Mouse (Mus musculus): Measurements from ENCODE around the gene Otud5. TPM values are rescaled to one million over a fixed set of nuclear protein-coding genes. Genes with fewer than 3 reads are reported as not detected.

Otud5 gene
- polyA plus RNA-seq, 1 experiment, result 222 TPM

DNA sequence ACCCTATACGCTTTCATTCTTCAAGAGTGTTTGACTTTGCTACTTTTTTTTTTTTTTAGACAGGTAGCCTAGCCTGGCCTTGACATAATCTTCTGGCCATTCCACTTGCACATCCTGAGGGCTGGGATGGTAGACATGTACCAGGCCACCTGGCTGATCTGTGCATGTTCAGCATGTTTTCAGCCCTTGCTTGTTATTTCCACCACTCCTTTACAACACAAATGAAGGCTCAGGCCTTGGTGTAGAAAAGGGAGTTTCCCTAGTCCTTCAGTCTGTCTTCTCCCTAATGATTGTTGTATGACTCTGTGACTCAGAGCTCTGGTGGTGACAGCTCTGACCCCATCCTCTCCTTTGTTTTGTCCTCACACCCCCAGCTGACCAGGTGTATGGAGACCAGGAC, 26.0 kb downstream of the Otud5 start:
- H3K4me3 ChIP-seq (replicated peaks; ENCODE audit: control insufficient read depth, low read depth, low read length), result no peak overlapping the region
- no peak for TF ChIP-seq CTCF (IDR thresholded peaks at IDR 0.05; ENCODE audit: control insufficient read depth, insufficient read depth, low read length)
- TF ChIP-seq POLR2A (IDR thresholded peaks at IDR 0.05; ENCODE audit: borderline replicate concordance, control insufficient read depth, low read depth, low read length), result no peak
- H3K27ac ChIP-seq (ENCODE audit: control insufficient read depth, insufficient read depth, low read depth, low read length, poor library complexity), result no peak overlapping the region
- H3K4me1 ChIP-seq (ENCODE audit: control insufficient read depth, insufficient read depth, low read length), result peaks cover 1% of the 10 kb centered on the region; the same call in 1 of the 2 replicates
- 86% methylated on average over 1 of the region's 1 CpGs for WGBS

DNA sequence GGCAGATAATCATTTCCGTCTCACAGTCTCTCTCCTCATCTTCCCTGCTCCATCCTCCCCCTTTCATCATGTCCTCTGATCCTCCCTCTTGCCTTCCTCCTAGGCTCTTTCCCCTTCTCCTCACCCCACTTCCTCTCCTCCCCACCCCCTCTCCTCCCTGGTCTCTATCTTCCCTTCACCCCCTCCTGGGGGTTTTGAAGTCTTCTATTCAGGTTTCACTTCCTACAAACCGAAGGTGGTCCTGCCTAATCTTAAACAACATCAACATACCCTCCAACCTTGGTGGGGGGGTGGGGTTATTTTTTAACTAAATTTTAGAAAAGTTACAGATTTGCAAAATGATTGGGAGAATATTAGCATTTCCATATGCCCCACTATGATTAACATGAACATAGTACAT, 27.3 kb downstream of the Otud5 start:
- Histone ChIP-seq H3K4me1 (ENCODE audit: control insufficient read depth, insufficient read depth, low read length) (peaks cover 1% of the 10 kb centered on the region; the same call in 1 of the 2 replicates), H3K27ac (ENCODE audit: control insufficient read depth, insufficient read depth, low read depth, low read length, poor library complexity) (no peak overlapping the region), H3K4me3 (replicated peaks; ENCODE audit: control insufficient read depth, low read depth, low read length) (no peak overlapping the region)
- TF ChIP-seq POLR2A (IDR thresholded peaks at IDR 0.05; ENCODE audit: borderline replicate concordance, control insufficient read depth, low read depth, low read length) (no peak), CTCF (IDR thresholded peaks at IDR 0.05; ENCODE audit: control insufficient read depth, insufficient read depth, low read length) (no peak)
- WGBS, result 34% methylated on average over 2 of the region's 2 CpGs

DNA sequence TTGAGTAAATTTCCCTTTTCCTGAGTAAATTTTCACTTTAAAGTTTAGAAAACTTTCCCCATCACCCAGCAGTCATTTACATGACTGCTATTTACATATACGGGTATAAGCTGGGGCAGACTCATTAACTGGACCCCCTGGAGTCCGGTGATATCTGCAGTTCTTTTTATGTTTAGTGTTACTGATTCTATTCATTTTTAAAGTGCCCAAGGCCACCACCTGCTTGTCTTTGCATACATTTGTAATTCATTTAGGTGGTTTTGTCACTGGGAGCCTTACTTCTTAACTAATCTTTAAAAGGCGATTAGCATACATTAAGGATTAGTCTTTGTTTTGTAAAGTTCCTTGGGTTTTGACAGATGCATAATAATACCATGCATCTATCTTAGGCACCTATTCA, 28.7 kb downstream of the Otud5 start:
- 88% methylated on average over 3 of the region's 3 CpGs for whole genome bisulfite sequencing

DNA sequence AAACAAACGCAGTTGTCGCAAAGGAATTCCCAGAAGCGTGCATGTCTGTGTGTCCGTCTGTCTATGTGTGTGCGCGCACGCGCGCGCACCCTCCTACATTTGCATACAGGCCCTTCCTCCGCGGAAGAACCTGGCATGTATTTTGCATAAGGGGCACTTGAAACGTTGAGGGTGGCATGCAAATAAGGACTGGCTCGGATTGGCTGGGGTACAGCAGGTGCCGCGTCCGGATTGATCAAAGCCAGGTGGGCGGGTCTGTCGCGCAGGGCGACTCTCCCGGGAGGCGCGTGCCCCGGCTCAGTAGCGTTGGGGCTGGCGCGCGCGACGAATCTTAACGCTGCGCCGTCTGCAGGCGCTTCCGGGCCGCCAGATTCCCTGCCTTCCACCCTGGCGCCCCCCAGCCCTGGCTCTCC, 36.8 kb downstream of the Otud5 start, which contains the start of gene Pim2:
Gene Pim2, plus strand, starts transcription at position 256 of the 413 bp plus-strand sequence.
- TF ChIP-seq CTCF (IDR thresholded peaks at IDR 0.05; ENCODE audit: control insufficient read depth, insufficient read depth, low read length), result no peak
- peak; percentile 64; the same call in 1 of the 2 replicates for TF ChIP-seq POLR2A (IDR thresholded peaks at IDR 0.05; ENCODE audit: borderline replicate concordance, control insufficient read depth, low read depth, low read length)
- 19% methylated on average over 26 of the region's 38 CpGs for WGBS

More for the DNA sequence above, 28.7 kb downstream of the Otud5 start:
- Histone ChIP-seq H3K4me3 (replicated peaks; ENCODE audit: control insufficient read depth, low read depth, low read length) (no peak overlapping the region), H3K27ac (ENCODE audit: control insufficient read depth, insufficient read depth, low read depth, low read length, poor library complexity) (no peak overlapping the region), H3K4me1 (ENCODE audit: control insufficient read depth, insufficient read depth, low read length) (peaks cover 1% of the 10 kb centered on the region; the same call in 1 of the 2 replicates)
- no peak for TF ChIP-seq POLR2A (IDR thresholded peaks at IDR 0.05; ENCODE audit: borderline replicate concordance, control insufficient read depth, low read depth, low read length)
- no peak for TF ChIP-seq CTCF (IDR thresholded peaks at IDR 0.05; ENCODE audit: control insufficient read depth, insufficient read depth, low read length)

DNA sequence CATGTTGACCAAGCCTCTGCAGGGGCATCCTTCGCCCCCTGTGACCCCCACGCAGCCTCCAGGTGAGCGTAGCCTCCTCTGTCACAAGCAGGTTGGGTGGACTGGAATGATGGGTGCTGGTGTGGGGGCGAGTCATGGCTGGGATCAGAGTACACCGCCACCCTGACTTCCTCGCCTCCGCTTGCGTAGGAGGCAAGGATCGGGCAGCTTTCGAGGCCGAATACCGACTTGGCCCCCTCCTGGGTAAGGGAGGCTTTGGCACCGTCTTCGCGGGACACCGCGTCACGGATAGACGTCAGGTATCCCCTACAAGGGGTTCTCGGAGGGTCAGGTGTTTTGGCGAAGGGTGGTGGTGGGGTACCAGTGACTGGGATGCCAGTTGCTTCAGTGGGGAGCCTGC, 37.3 kb downstream of the Otud5 start:
- no peak for TF ChIP-seq CTCF (IDR thresholded peaks at IDR 0.05; ENCODE audit: control insufficient read depth, insufficient read depth, low read length)
- TF ChIP-seq POLR2A (IDR thresholded peaks at IDR 0.05; ENCODE audit: borderline replicate concordance, control insufficient read depth, low read depth, low read length), result no peak
- peak overlapping the region; percentile 87 for H3K4me3 ChIP-seq (replicated peaks; ENCODE audit: control insufficient read depth, low read depth, low read length)
- 13% methylated on average over 21 of the region's 21 CpGs for WGBS
- peak overlapping the region; percentile 51 for H3K27ac ChIP-seq (ENCODE audit: control insufficient read depth, insufficient read depth, low read depth, low read length, poor library complexity)
- H3K4me1 ChIP-seq (ENCODE audit: control insufficient read depth, insufficient read depth, low read length), result no peaks in the 10 kb centered on the region

More for the DNA sequence above, 36.8 kb downstream of the Otud5 start, which contains the start of gene Pim2:
- Histone ChIP-seq H3K4me1 (ENCODE audit: control insufficient read depth, insufficient read depth, low read length) (no peaks in the 10 kb centered on the region), H3K27ac (ENCODE audit: control insufficient read depth, insufficient read depth, low read depth, low read length, poor library complexity) (peak within 1 kb of the TSS; percentile 51), H3K4me3 (replicated peaks; ENCODE audit: control insufficient read depth, low read depth, low read length) (peak within 1 kb of the TSS; percentile 87)

DNA sequence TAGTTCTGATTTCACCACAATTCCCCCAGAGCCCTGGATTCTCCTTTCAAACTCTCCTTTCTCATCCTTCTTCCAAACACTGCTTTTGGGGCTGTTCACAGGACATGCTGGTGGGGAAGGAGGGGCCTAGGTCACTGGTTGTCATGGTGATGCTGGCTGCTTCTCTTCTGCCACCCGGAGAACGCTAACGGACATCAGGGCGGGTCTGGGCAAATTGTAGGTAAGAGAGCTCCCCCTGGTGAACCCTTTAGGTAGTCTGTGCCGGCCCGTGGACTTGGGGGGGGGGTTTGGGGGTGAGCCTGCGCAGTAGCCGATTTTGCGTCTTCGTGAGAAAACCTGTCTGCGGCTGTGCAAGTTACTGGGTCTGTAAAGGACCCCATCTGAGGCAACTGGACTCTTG, 38.7 kb downstream of the Otud5 start:
- 17% methylated on average over 11 of the region's 11 CpGs for WGBS
- H3K4me3 ChIP-seq (replicated peaks; ENCODE audit: control insufficient read depth, low read depth, low read length), result peak overlapping the region; percentile 11

DNA sequence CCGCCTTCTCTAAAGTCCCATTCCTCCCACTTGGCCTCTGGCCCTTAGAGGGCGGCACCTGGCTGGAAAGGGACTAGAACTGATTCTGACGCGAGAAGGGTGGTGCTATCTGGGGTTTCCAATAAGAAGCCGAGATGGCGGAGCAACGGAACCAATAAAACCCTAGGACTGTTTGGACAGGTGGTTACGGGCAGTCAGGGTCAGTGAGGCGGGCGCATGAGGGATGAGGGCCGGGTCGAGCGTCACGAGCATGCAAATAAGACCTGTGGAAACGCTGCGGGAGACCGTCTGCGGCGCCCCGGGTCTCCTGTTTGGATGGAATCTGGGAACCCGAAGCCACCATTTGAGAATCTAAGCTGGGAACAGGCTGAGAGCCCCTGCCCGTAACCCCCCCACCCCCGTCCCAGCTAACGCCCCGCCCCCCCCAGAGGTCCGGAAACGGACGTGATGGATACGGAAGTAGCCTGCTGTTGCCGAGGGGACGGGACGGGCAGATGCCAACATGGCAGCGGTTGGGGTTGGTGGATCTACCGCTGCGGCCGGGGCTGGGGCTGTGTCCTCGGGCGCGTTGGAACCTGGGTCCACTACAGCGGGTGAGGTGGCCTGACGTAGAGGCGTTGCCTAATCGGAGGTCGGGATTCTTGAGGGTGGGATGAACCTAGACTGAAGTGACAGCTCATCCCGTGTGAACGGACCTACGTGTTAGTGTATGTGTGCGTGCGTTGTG, 42.8 kb downstream of the Otud5 start, which contains the start of gene Slc35a2:
Gene Slc35a2, plus strand, starts transcription at position 188 of the 727 bp plus-strand sequence.
- Histone ChIP-seq H3K27ac (ENCODE audit: control insufficient read depth, insufficient read depth, low read depth, low read length, poor library complexity) (peak within 1 kb of the TSS; percentile 78), H3K4me3 (replicated peaks; ENCODE audit: control insufficient read depth, low read depth, low read length) (peak within 1 kb of the TSS; percentile 100), H3K4me1 (ENCODE audit: control insufficient read depth, insufficient read depth, low read length) (no peaks in the 10 kb centered on the region)
- 9% methylated on average over 49 of the region's 49 CpGs for WGBS
- TF ChIP-seq CTCF (IDR thresholded peaks at IDR 0.05; ENCODE audit: control insufficient read depth, insufficient read depth, low read length), result peak; percentile 21; the same call in 1 of the 2 replicates
- TF ChIP-seq POLR2A (IDR thresholded peaks at IDR 0.05; ENCODE audit: borderline replicate concordance, control insufficient read depth, low read depth, low read length), result peak; percentile 30; the same call in 1 of the 2 replicates

More for the DNA sequence above, 38.7 kb downstream of the Otud5 start:
- TF ChIP-seq POLR2A (IDR thresholded peaks at IDR 0.05; ENCODE audit: borderline replicate concordance, control insufficient read depth, low read depth, low read length) (no peak), CTCF (IDR thresholded peaks at IDR 0.05; ENCODE audit: control insufficient read depth, insufficient read depth, low read length) (peak; percentile 40)
- no peaks in the 10 kb centered on the region for H3K4me1 ChIP-seq (ENCODE audit: control insufficient read depth, insufficient read depth, low read length)
- H3K27ac ChIP-seq (ENCODE audit: control insufficient read depth, insufficient read depth, low read depth, low read length, poor library complexity), result no peak overlapping the region

DNA sequence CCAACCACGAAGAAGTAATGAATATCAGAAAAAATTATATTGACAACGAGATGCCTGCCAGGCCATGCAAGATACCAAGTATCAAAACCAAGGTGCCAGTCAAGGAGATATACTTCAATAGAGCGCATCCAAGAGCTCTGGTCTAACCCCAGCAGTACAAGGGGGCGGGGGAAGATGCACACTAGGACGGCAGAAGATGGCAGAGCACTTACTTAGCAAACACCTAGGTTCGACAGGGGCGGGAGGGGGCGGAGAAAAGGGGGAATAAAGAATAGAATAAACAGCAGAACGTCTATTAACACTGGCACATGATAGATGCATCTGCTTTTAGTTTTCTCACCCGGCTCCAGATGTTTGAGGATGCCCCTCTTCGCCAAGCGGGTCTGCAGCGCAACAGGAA, 57.0 kb downstream of the Otud5 start:
- TF ChIP-seq CTCF (IDR thresholded peaks at IDR 0.05; ENCODE audit: control insufficient read depth, insufficient read depth, low read length), result no peak
- no peak for TF ChIP-seq POLR2A (IDR thresholded peaks at IDR 0.05; ENCODE audit: borderline replicate concordance, control insufficient read depth, low read depth, low read length)
- WGBS, result 18% methylated on average over 13 of the region's 13 CpGs
- Histone ChIP-seq H3K4me3 (replicated peaks; ENCODE audit: control insufficient read depth, low read depth, low read length) (peak overlapping the region; percentile 94), H3K4me1 (ENCODE audit: control insufficient read depth, insufficient read depth, low read length) (no peaks in the 10 kb centered on the region), H3K27ac (ENCODE audit: control insufficient read depth, insufficient read depth, low read depth, low read length, poor library complexity) (peak overlapping the region; percentile 97; the same call in 1 of the 2 replicates)

Measured in bone marrow, adult 2 months (tissue).